Mouse (Mus musculus): ENCODE measurements around the gene Synpo2.

Gene Synpo2

DNA sequence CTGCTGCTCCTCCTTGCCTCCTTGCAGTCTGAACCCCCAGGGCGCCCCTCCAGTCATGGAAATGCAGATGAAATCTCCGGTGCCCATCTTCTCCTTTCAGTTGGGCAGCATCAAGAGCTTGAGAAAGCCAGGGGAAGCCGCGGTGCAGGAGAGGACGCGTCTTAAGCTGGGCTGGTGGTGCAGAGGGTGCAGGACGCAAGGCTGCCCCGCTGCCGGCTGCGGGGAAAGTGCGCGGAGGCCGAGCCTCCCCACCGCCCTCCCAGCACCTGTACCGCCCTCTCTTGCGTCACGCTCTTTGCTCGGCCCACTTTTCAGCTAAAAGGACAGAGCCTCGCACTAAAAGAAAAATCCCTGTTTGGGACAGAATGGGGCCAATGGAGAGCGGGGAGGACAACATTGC lies at the start of gene Synpo2:
Synpo2 (minus strand) TSS at position 229 of the 400 bp plus-strand sequence.
- in situ Hi-C loops (cut with MboI; ENCODE audit: low pct_unique_long_range_greater_than_20kb in 1 of 2, low sequenced_read_pairs in 2 of 2, unreplicated experiment in 1 of 2): no loop called here

DNA sequence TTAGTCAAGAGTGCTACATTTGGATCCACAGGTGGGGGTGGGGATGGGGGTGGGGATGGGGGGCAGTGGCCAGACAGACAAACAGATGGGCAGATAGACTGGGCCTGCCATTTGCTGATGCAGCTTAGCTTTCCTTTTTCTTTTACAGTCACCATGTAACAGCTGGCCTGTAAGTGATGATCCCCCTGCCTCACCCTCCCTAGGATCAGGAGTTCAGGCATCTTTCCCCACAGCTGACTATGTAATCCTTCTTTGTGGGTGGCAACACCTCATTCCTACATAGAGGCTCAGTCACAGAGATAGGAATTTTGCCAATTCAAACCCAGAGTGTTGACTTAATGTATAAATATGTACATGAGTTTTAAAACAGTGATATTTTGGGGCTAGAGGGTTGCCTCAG lies 49.7 kb upstream of the Synpo2 start:
- in situ Hi-C loops (cut with MboI; ENCODE audit: low pct_unique_long_range_greater_than_20kb in 1 of 2, low sequenced_read_pairs in 2 of 2, unreplicated experiment in 1 of 2): no loop called here

DNA sequence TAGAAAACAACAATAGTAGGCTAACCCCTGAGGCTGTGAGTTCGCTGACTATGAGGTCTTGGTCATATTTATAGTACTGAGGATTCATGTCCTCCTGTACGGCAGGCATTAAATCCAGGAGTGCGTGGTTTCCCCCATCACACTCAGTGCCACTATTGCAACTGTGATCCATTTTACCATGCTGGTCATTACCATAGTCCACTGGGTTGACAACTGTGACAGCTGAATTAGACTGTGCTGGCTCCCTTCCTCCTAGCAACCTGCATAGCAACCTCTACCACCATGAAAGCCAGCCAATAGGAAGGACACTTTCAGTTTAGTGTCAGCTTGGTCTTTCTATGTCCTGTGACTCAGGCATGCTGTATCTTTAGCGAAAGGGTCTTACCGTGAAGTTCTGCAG lies 48.3 kb upstream of the Synpo2 start:
- in situ Hi-C loops (cut with MboI; ENCODE audit: low pct_unique_long_range_greater_than_20kb in 1 of 2, low sequenced_read_pairs in 2 of 2, unreplicated experiment in 1 of 2): no loop called here

DNA sequence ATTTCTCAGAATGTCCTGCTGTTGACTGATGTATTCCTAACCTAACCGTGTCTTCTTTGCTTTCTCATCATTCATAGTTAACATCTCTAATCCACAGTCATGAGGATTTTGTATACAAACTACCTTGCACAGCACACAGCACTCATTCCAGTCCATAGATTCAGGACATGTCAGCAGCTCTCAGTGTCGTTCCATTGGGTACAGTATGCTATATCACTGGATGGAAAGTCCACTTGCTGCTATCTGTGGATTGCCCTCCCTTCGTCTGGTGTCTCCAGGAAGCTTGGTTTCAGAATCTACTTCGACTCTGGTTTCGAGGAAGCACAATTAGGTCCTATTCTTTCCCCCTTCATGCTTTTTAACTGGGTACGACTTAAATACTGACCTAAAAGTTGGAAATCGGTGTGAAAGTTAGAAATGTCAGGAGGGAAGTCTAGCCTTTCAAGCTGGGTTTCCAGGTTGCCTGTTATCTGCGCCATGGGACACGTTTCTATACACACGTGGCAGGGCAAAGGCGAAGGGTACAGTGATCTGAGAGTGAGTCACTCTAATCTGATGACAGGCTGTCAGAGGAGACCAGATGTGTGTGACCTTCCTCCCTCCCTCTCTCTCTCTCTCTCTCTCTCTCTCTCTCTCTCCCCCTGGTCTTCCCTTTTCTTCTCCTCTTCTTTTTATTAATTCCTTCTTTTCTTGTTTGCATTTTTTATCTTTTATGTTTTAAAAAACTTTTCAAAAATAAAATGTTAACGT lies 47.1 kb upstream of the Synpo2 start:
- in situ Hi-C loops (cut with MboI; ENCODE audit: low pct_unique_long_range_greater_than_20kb in 1 of 2, low sequenced_read_pairs in 2 of 2, unreplicated experiment in 1 of 2): no loop called here

DNA sequence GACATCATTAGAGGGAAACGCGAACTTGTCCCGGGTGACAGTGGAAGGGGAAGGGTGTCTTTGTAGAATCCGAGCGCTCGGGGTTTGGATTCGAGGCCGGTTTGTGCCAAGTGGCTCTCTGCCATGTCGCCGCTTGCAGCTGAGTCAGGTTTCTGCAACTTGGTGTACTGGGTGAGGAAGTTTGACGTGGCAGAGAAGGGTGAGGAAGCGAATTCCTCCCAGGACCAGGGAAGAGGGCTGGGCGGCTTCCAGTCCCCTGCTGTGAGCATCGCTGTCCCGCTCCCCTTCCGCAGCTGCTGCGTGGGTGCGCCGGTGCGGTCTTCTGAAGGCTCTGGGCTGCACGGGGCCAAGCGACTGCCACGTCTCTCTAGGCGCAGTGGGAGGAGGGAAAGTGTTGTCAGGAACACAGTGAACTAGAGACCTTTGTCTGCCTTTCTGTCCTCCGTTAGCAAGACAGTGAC lies 31.8 kb upstream of the Synpo2 start:
- in situ Hi-C loops (cut with MboI; ENCODE audit: low pct_unique_long_range_greater_than_20kb in 1 of 2, low sequenced_read_pairs in 2 of 2, unreplicated experiment in 1 of 2): loop anchor here in 1 of 2 experiments (5.0 kb wide), 1 partner anchor 35 kb away; no protein-coding TSS in a partner anchor

DNA sequence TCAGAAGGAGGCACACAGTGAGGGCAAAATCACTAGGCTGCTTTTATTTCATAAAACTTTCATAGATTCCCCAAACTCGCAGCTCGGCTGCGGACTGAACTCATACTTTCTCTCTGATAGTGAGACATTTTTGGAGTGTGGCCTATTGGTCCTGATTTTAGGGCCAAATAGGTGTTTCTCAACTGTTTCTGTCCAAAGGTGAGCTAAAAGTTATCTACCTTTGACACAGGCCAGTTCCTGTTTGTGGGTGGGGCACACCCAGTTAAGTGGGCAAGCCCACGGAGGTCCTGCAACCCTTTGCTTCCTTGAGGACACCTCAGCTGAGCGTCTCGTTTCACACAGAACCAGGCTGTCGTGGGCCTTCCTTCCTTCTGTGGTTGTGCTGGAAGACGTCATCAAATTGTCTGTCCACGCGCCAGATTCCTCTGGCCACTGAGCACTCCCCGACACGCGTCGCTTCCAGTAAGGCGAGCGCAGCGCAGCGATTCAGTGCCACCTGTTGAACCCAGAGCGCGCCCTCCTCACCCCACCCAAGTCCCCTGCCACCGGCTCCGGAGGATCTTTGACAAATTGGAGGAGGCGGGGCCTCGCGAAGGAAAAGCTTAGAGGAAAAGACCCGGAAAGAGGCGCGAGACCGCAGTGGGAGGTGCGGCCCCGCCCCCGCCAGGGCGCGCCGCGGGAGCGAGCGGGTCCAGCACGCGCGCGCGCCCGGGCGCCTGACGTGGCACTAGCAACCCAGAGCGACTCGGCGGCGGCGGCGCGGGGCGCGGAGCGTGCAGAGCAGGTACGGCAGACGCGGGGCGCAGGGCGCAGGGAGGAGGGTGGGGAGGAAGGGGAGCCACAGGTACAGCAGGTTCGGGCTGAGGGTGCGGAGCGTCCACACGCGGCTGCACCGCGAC lies 31.1 kb upstream of the Synpo2 start, which contains the start of gene Sec24d:
Sec24d (plus strand) TSS at position 703 of the 899 bp plus-strand sequence.
- in situ Hi-C loops (cut with MboI; ENCODE audit: low pct_unique_long_range_greater_than_20kb in 1 of 2, low sequenced_read_pairs in 2 of 2, unreplicated experiment in 1 of 2): loop anchor here in 1 of 2 experiments (5.0 kb wide), 1 partner anchor 35 kb away; no protein-coding TSS in a partner anchor

DNA sequence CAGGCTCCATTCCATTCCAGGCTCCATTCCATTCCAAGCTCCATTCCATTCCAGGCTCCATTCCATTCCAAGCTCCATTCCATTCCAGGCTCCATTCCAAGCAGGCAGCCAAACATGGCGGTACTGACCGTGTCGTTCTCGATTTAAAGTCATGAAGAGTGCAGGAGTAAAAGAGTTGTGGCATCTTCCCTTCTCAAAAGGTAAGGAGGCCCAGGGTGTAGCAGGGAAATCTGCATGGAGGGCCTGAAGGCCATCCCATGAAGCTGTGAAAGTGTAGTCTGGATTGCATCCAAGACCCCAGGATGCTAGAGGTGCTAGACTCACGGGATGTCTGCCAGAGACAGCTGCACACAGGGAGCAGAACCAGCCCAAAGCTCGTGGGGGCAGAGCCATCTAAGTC lies 28.8 kb upstream of the Synpo2 start:
- in situ Hi-C loops (cut with MboI; ENCODE audit: low pct_unique_long_range_greater_than_20kb in 1 of 2, low sequenced_read_pairs in 2 of 2, unreplicated experiment in 1 of 2): loop anchor here in 1 of 2 experiments (5.0 kb wide), 1 partner anchor 38 kb away; no protein-coding TSS in a partner anchor

DNA sequence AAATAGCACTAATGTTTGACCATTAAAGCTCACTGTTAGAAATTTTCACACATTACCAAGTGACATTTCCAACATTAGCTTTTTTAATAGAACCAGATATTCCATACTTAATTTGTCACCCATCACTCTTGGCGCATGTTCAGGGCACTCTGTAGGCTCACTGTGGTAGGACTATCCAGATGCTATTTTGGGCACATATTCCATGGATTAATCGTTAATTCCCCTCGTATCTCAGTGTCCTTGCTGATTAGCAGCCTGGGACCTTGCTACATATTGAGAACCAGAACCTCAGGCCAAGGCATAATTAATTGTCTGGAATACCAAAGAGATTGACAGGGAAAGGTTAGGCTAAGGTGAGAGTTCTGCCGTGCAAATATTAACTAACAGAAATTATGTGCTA lies 22.8 kb upstream of the Synpo2 start:
- in situ Hi-C loops (cut with MboI; ENCODE audit: low pct_unique_long_range_greater_than_20kb in 1 of 2, low sequenced_read_pairs in 2 of 2, unreplicated experiment in 1 of 2): no loop called here

DNA sequence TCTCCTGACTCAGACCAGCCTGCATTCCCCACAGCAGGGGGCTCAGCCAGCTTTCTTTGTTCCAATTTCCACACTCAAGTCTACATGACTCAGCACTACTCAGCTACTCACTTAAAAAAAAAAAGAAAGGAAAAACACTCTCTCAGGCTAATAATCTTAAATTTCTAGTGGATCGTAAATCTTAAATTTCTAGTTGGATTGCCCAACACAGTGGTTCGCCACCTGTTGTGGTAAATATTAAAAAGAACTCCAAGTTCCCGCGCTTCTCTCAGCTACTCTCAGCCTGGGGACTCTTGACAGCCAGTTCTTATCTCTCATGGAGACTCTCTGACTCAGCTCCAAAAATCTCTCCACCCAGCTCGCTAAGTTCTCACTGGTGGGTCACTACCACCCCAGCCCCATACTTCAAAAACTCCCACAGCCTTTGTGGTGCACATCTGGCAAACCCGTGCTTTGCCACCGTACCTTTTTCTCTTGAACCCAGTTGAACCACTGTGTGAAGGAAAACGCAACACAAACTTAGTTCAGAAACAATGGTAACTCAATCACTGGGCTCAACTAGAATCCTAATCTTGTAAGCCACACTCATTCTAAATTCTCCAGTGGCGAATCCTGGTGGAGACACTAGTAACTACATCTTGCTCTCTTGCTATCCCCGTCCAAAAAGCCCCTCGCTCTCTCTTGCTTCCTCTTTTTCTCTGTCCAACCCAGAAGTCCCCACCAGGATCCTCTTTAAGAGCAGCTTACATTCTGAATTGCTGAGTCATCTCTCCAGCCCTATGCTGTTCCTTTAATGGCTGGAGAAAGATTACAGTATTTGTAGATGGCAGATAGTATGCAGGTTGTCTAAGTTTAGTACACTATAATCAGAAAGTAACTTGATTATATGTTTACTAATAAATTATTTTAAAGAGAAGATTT lies 20.5 kb upstream of the Synpo2 start:
- in situ Hi-C loops (cut with MboI; ENCODE audit: low pct_unique_long_range_greater_than_20kb in 1 of 2, low sequenced_read_pairs in 2 of 2, unreplicated experiment in 1 of 2): no loop called here

DNA sequence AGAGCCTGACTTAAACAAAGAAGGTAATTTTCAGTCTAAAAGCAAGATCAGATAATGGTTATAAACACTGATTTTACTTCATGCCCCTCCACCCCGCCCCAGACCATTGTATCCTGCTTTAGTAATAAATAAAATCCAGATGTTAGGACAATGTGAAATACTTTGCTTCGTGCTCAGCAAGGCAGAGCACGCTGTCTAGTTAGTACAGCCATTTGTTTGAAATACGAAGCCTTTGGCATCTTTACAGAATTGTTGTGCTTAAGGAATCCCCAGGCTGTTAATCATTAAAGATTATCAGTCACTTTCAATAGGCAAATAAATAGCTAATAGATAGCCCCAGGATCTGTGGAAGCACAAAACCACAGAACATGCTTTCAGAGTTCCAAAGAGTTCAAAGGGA lies 9.7 kb upstream of the Synpo2 start:
- in situ Hi-C loops (cut with MboI; ENCODE audit: low pct_unique_long_range_greater_than_20kb in 1 of 2, low sequenced_read_pairs in 2 of 2, unreplicated experiment in 1 of 2): loop anchor here in 1 of 2 experiments (10.0 kb wide), 1 partner anchor 109 kb away; no protein-coding TSS in a partner anchor

DNA sequence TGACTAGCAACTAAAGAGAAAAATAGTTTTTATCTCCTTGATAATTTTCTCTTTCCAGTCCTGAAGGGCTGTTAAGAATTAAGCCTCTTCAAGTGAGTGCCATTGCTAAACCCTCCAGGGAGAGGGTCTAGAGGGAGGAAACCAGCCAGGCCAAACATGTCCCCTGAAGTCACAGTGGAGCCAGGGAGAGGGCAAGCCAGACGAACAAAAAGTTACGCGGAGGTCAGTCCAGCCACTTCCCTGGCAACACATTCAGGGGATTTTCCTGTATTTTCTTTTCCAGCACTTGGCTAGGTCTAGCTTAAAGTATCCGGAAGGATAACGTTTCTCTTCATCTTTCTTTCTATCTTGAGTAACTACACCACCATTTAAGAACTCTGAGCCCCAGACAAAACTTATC lies 8.4 kb upstream of the Synpo2 start:
- in situ Hi-C loops (cut with MboI; ENCODE audit: low pct_unique_long_range_greater_than_20kb in 1 of 2, low sequenced_read_pairs in 2 of 2, unreplicated experiment in 1 of 2): loop anchor here in 1 of 2 experiments (10.0 kb wide), 1 partner anchor 110 kb away; no protein-coding TSS in a partner anchor

DNA sequence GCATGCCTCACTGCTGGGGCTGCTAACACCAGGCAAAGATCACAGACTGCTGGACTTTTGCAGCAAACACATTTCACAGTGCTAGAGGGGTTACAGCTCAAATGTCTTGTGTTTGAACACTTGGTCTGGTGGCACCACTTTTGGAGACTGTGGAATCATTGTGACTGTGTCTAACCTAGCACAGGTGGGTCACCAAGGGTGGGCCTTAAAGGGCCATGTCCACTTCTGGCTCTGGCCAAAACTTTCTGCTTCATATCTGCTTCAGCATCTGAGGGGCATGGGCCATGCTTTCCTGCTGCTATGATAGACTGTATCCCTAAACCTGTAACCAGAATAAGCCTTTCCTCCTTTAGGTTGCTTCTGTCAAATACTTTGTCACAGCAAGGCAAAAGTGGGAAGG lies 1.5 kb upstream of the Synpo2 start:
- in situ Hi-C loops (cut with MboI; ENCODE audit: low pct_unique_long_range_greater_than_20kb in 1 of 2, low sequenced_read_pairs in 2 of 2, unreplicated experiment in 1 of 2): no loop called here

DNA sequence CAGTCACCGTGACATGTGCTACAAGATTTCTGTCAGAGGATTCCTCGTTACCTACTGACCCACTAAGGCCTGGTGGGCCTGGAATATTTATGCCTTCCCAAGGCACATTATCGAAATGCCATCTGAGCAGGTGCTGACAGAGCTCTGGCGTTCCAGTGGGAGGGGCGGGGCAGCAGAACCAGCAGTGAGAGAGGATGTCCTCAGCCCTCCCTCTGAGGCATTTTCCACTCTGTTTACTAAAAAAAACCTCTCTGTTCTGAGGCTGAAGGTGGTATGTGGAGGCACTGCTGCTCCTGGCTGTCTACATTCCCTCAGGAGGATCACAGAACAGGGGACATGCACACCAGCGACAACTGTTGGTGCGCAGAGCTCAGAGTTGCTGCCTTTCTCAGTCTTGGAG lies 1.1 kb upstream of the Synpo2 start:
- in situ Hi-C loops (cut with MboI; ENCODE audit: low pct_unique_long_range_greater_than_20kb in 1 of 2, low sequenced_read_pairs in 2 of 2, unreplicated experiment in 1 of 2): no loop called here

DNA sequence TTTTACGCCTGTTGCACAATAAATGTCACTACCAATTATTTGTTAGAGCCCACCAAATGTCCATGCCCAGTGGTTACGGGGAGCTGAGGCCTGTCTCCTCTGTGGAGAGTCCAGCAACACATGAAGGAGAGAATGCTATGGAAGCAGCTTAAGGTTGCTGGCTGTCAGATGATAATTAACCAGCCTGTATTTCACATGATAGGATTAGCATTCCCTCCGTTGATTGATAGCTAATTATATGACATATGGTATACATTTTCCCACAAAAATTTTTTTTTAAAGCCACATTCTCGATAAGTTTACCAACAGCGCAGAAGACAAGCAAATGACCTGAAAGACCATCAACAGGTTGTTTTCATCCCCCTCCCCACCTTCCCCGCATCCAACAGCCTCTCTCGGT lies 454 bp downstream of the Synpo2 start:
- in situ Hi-C loops (cut with MboI; ENCODE audit: low pct_unique_long_range_greater_than_20kb in 1 of 2, low sequenced_read_pairs in 2 of 2, unreplicated experiment in 1 of 2): no loop called here

DNA sequence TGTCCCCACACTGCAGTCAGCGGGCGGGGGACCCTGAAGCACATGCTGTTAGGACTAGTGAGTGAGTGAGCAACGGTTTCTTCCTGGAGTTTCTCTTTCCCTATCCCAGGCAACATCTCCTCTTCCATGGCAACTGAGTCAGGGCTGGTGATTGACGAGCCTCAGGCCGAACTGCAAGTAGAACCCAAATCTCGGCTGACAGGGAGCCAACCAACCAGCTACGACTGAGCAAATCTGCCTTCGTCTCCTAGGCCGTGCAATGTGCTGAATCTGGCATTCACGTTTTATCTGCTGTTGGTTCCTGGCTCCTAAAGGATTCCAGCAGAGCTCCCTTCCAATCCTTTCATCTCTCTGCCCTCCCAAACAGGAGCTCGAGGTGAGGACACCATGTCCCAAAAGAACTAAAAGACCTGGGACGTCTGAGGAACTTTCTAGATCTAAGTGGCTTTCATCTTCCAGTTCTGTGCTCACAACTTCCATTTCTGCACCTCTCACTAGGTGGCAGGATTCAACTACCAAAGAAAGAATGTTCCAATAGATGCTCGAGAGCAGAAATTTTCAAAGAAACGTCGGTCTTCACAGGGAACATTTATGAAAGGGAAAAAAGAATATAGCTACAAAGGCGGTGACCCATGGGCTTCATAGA lies 1.6 kb downstream of the Synpo2 start:
- in situ Hi-C loops (cut with MboI; ENCODE audit: low pct_unique_long_range_greater_than_20kb in 1 of 2, low sequenced_read_pairs in 2 of 2, unreplicated experiment in 1 of 2): no loop called here

DNA sequence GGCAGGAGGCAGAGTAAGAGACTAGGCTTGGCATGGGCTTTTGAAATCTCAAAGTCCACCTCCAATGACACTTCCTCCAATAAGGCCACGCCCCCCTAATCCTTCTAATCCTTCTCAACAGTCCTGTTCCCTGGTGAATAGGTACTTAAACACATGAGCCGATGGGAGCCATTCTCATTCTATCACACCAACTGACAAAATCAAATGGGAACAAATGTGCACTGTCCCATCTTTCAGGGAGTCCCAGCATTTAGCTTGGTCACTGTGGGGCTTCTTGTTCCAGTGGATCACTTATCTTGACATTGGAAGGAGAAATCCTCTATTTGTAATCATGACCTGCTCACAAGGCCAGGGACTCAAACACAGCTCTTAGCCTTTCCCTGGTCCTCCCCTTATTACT lies 4.3 kb downstream of the Synpo2 start:
- in situ Hi-C loops (cut with MboI; ENCODE audit: low pct_unique_long_range_greater_than_20kb in 1 of 2, low sequenced_read_pairs in 2 of 2, unreplicated experiment in 1 of 2): no loop called here

DNA sequence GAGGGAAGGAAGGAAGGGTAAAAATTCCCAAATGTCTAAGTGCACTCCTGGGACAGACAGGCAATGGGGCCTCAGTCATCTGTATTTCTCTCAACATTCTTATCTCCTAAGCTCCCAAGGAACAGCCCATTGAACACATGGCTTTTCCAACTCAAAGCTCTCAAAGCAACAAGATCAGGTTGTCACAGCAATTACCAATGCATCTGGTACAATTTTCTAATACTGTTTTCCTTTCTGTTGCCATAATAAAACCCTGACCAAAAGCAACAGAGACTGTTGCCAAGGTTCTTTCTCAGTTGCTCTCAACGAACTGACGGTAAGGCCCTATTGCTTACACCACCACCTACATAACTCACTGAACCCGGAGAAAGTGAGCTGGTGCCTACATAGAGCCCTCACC lies 8.7 kb downstream of the Synpo2 start:
- in situ Hi-C loops (cut with MboI; ENCODE audit: low pct_unique_long_range_greater_than_20kb in 1 of 2, low sequenced_read_pairs in 2 of 2, unreplicated experiment in 1 of 2): no loop called here

DNA sequence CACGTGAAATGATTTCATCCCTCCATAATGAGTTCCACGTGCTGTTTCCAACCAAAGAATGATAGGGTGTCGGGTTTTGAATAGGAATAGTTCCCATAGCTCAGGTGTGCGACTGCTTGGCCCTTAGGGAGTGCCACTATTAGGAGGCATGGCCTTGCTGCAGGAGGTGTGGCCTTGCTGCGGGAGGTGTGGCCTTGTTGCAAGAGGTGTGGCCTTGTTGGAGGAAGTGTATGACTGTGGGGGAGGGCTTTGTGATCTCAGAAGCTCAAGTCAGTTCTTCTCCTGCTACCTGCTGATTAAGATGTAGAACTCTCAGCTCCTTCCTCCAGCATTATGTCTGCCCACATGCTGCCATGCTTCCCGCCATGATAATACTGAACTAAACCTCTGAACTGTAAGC lies 17.3 kb downstream of the Synpo2 start:
- in situ Hi-C loops (cut with MboI; ENCODE audit: low pct_unique_long_range_greater_than_20kb in 1 of 2, low sequenced_read_pairs in 2 of 2, unreplicated experiment in 1 of 2): no loop called here

All from mouse embryonic stem cell (cell line).